Mouse (Mus musculus) midbrain, embryonic 16.5 days (tissue): Measurements from ENCODE around the gene Col25a1. TPM values are rescaled to one million over a fixed set of nuclear protein-coding genes. Genes with fewer than 3 reads are reported as not detected.
A peak's percentile ranks its signal among the peaks of the same experiment; 100 is the strongest.

Experiments used
- ATAC-seq: fragments of 200-750 bp; cut with Nextera tagmentation; 2 replicates; pipeline ENCODE4 v1.8.0; 2017; ENCODE audit warnings: moderate TSS enrichment
- H3K27ac ChIP-seq: fragments of 300-500 bp; sonication (generic); 2 replicates; pipeline ENCODE4 v1.5.1; 2014; ENCODE audit warnings: mild to moderate bottlenecking, low read length, mixed read lengths
- H3K27me3 ChIP-seq: fragments of 300-500 bp; sonication (generic); 2 replicates; pipeline ENCODE4 v1.6.1; 2014; ENCODE audit warnings: low read depth, low read length, mixed read lengths; ENCODE audit not compliant: control insufficient read depth, insufficient read depth
- H3K36me3 ChIP-seq: fragments of 300-500 bp; sonication (generic); 2 replicates; pipeline ENCODE4 v1.6.1; 2014; ENCODE audit warnings: mild to moderate bottlenecking, low read length, moderate library complexity, mixed read lengths; ENCODE audit not compliant: control insufficient read depth, insufficient read depth
- H3K4me1 ChIP-seq: fragments of 300-500 bp; sonication (generic); 2 replicates; pipeline ENCODE4 v1.6.1; 2014; ENCODE audit warnings: mild to moderate bottlenecking, low read length, mixed read lengths; ENCODE audit not compliant: control insufficient read depth, insufficient read depth
- H3K4me2 ChIP-seq: fragments of 300-500 bp; sonication (generic); 2 replicates; pipeline ENCODE4 v1.6.1; 2014; ENCODE audit warnings: mild to moderate bottlenecking, low read length, mixed read lengths
- H3K4me3 ChIP-seq: fragments of 300-500 bp; sonication (generic); 2 replicates; pipeline ENCODE4 v1.5.1; 2014; ENCODE audit warnings: low read depth, mild to moderate bottlenecking, low read length, moderate library complexity, mixed read lengths
- H3K9ac ChIP-seq: fragments of 300-500 bp; sonication (generic); 2 replicates; pipeline ENCODE4 v1.6.1; 2014; ENCODE audit warnings: low read depth, low read length, mixed read lengths
- H3K9me3 ChIP-seq: fragments of 300-500 bp; sonication (generic); replicated peaks from 2 replicates; pipeline ENCODE4 v1.6.1; 2014; ENCODE audit warnings: mild to moderate bottlenecking, low read length, mixed read lengths; ENCODE audit not compliant: control insufficient read depth, poor library complexity, severe bottlenecking
- WGBS: fragments of 180-500 bp; shearing (Covaris S2); extraction: QIAGEN DNeasy Blood & Tissue Kit; methylation state at CpG from one replicate; pipeline ENCODE4 v1.1.7; 2014; 5-methylcytosine and 5-hydroxymethylcytosine counted together
- polyA plus RNA-seq: library from polyadenylated mRNA; unstranded; fragments of >200 nt; fragmentation: Nextera tagmentation; extraction: Ambion mirVana; gene quantifications from 2 replicates; pipeline ENCODE4 v1.2.1, GENCODE M21; 2015

The Col25a1 gene
- polyA plus RNA-seq, 1 experiment from 2014 or later, result 15.1 TPM

DNA sequence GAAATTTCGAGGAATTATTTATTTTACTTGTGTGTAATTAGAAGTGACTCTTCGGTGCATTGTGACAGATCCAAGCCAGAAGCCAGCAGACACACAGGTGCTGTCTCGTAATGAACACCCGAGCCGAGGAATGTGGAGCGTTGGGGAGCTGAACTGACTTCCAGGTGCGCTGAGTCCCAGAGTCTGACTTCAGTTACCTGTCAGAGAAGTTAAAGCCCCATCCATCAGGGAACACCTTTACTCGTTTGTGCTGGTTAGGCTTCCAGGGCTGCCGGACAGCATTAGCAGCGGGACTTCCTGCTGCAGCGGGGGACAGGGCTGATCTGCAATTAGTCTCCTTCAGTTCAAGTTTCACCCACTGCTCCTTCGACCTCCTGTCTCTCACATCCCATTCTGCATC, 172.3 kb downstream of the Col25a1 start:
- no peaks in the 10 kb centered on the region for H3K9me3 ChIP-seq
- H3K4me3 ChIP-seq, result no peak overlapping the region
- H3K27me3 ChIP-seq, result no peaks in the 10 kb centered on the region
- no peak for ATAC-seq
- H3K4me1 ChIP-seq, result peaks cover under 1% of the 10 kb centered on the region; the same call in 1 of the 2 replicates
- no peak overlapping the region for H3K4me2 ChIP-seq
- H3K36me3 ChIP-seq, result no peaks in the 10 kb centered on the region
- 79% methylated on average over 12 of the region's 12 CpGs for WGBS
- H3K9ac ChIP-seq, result no peak overlapping the region
- no peak overlapping the region for H3K27ac ChIP-seq

DNA sequence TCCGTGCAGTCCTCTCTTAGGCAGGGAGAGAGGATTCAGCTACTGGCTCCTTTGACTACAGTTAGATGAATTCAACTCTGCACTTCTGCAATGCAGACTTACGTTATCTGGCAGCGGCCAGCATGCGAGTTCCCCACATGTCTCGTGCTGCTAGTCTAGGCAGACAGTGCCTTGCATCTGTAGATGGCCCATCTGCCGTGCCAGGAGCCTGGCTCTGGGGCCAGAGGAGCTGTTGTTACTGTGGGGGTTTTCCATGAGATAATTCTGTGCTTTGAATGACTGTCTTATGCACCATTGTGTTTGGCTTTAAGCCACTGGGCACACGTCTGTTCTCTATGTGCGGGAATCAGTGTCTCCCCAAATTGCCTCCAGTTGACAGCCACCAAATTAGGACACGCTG, 173.5 kb downstream of the Col25a1 start:
- no peak overlapping the region for H3K4me3 ChIP-seq
- H3K4me1 ChIP-seq, result peaks cover 6% of the 10 kb centered on the region; the same call in 1 of the 2 replicates
- no peak overlapping the region for H3K4me2 ChIP-seq
- H3K27ac ChIP-seq, result no peak overlapping the region
- no peaks in the 10 kb centered on the region for H3K36me3 ChIP-seq
- no peak overlapping the region for H3K9ac ChIP-seq
- H3K27me3 ChIP-seq, result no peaks in the 10 kb centered on the region
- 51% methylated on average over 9 of the region's 9 CpGs for WGBS
- no peaks in the 10 kb centered on the region for H3K9me3 ChIP-seq
- no peak for ATAC-seq

DNA sequence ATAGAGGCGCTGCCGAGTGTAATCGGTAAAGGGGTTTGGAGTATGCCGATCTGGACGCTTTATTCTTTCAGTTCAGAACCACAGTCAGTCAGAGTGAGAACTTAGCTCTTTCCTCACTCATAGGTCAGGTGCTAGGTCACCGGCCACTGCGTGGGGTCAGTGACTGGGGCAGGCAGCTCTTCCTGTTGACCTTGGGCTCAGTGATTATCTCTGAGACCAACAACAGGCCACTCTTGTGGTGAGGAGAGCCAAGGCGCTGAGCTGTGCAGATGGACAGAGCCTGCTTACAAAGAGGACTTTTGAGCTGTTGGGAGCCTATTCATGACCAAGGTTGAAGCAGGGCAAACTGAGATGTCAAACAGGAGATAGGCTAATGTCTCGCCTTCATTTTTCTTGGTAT, 174.4 kb downstream of the Col25a1 start:
- 88% methylated on average over 9 of the region's 9 CpGs for WGBS
- no peak overlapping the region for H3K9ac ChIP-seq
- H3K36me3 ChIP-seq, result no peaks in the 10 kb centered on the region
- no peak overlapping the region for H3K4me2 ChIP-seq
- no peak overlapping the region for H3K27ac ChIP-seq
- H3K4me1 ChIP-seq, result peaks cover 10% of the 10 kb centered on the region; the same call in 1 of the 2 replicates
- no peak overlapping the region for H3K4me3 ChIP-seq
- H3K27me3 ChIP-seq, result no peaks in the 10 kb centered on the region
- no peak for ATAC-seq
- no peaks in the 10 kb centered on the region for H3K9me3 ChIP-seq

DNA sequence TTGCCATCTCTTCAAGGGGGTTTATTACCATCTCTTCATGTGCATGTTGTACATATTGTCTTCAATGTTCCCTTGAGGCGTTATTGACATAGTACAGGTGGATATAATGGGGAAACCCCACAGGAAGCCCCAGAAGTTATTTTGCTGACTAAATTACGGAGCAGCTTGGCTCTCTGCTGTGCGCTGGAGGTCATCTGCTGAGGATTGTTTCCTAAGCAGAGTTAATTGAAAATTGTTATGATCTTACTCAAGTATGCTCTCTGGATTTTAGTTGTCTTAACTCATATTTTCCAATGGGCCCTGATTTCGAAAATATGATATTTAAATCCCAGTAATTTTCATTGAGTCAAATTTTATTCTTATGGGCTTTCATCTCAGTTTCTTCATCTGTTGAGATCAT, 178.0 kb downstream of the Col25a1 start:
- Histone ChIP-seq H3K27me3 (no peaks in the 10 kb centered on the region), H3K27ac (no peak overlapping the region), H3K9ac (no peak overlapping the region), H3K36me3 (no peaks in the 10 kb centered on the region), H3K4me1 (peaks cover 13% of the 10 kb centered on the region; the same call in 1 of the 2 replicates), H3K4me2 (no peak overlapping the region), H3K9me3 (no peaks in the 10 kb centered on the region), H3K4me3 (no peak overlapping the region)
- 64% methylated on average over 4 of the region's 4 CpGs for WGBS
- ATAC-seq, result no peak

DNA sequence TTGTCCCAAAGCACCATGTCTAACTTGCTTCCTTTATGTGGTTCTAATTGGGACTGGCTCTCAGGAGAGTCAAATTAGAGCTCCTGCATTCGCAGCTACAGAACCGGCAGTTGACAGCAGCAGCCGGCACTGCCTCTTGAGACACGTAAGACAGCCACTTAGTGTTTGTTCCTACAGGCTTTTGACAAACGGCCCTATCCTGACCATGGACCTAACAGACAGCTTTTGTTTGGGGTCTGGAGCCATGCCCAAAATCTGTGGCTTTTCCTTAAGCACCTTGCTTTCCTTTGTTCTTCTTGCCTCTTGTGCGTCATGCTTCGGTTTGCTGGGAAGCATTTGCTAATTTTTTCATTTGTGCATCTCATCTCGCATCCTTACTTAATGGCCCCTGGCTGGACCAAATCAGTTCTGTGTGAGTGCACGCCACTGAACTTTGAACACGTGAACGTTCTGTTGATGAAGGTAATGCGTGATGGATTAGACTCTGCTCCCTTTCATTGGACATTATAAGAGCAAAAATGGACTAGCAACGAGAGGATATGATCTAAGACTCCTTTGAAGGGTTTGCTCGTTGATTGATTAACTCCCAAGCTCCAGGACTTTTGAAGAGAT, 179.5 kb downstream of the Col25a1 start:
- no peak overlapping the region for H3K4me3 ChIP-seq
- H3K27ac ChIP-seq, result no peak overlapping the region
- H3K36me3 ChIP-seq, result no peaks in the 10 kb centered on the region
- ATAC-seq, result peak; percentile 76
- no peak overlapping the region for H3K9ac ChIP-seq
- H3K4me2 ChIP-seq, result no peak overlapping the region
- WGBS, result 26% methylated on average over 14 of the region's 14 CpGs
- no peaks in the 10 kb centered on the region for H3K27me3 ChIP-seq
- no peaks in the 10 kb centered on the region for H3K9me3 ChIP-seq
- peaks cover 13% of the 10 kb centered on the region; the same call in 1 of the 2 replicates for H3K4me1 ChIP-seq

DNA sequence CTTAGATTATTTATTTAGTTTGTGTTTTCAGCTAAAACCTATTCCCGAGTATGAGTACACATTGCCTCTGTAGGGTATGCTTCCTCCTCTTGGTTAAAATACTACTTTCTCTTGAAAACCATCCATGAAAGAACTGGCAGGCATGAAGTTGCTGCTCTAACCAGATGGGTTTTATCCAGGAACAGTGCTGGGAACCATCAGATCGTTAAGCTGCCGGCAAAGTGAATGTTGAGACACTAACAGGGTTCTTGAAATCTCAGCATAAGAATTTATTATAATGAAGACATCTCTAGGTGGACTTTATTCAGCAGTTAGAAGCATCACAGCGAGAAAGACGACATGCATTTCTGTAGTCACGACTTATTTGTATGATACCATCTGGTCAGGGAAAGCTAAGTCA, 181.9 kb downstream of the Col25a1 start:
- Histone ChIP-seq H3K27me3 (no peaks in the 10 kb centered on the region), H3K4me2 (no peak overlapping the region), H3K4me1 (peaks cover 13% of the 10 kb centered on the region; the same call in 1 of the 2 replicates), H3K9me3 (no peaks in the 10 kb centered on the region), H3K4me3 (no peak overlapping the region), H3K9ac (no peak overlapping the region), H3K36me3 (no peaks in the 10 kb centered on the region), H3K27ac (no peak overlapping the region)
- 80% methylated on average over 6 of the region's 6 CpGs for WGBS
- ATAC-seq, result no peak

DNA sequence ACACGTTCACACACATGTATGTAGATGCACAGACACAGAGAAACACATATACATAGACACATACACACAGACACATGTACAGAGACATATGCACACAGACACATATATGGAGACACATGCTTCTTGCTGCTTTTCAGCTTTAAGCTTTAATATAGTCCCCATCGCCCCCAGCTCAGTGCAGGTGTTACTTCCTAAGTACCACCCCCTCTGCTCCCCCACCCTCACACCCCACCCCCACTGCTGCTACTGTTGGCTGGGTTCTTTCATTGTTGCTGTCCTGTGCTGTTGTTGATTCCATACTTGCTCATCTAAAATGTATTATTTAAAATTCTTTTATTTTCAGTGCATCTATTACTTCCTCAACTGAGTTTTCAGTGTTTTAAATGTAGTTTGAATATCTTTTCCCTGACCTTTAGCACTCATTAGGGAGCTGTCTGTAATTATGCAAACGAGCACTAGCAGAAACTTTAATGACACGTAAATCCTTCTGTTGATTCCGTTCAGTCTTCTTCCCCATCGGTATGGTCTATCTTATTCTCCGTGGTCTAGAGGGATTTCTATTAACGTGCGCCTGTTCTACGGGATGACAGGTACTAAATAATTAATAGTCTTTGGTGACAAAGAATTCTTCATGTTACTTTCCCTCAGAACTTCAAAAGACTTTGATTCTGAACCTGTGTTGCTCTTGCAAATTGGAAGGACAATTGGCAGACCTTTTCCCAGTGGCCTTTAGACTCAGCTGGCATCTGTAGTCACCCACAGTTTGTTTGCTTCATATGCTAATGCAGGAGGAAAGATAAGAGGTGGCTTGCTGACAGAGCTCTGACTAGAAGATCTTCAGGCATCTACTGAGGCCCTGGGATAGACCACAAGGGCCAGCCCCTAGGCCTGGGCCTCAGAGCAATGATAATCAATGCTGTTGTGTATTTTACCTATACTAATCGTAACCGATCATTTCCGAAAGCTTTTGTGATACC, 196.0 kb downstream of the Col25a1 start:
- no peak overlapping the region for H3K9ac ChIP-seq
- 49% methylated on average over 13 of the region's 13 CpGs for WGBS
- no peaks in the 10 kb centered on the region for H3K9me3 ChIP-seq
- H3K27me3 ChIP-seq, result no peaks in the 10 kb centered on the region
- peak; percentile 54 for ATAC-seq
- H3K4me2 ChIP-seq, result no peak overlapping the region
- H3K4me1 ChIP-seq, result no peaks in the 10 kb centered on the region
- H3K4me3 ChIP-seq, result no peak overlapping the region
- H3K36me3 ChIP-seq, result no peaks in the 10 kb centered on the region
- H3K27ac ChIP-seq, result no peak overlapping the region

DNA sequence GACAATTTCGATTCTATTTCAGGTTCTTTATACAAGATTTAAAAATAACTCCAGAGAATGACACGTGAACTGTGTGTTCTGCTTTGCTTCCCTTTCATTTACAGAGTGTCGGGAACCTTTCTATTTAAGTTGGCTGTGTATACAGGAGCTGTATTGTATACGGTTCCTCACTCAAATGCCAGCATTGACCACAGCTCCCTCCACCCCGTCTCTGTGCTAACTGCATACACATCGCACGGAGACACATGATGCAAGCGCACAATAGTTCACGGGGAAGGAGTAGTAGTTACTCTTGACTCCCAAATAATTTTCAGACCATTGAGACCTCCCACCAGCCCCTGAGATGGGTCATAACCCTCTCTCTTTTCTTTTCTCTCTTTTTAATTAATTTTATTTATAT, 197.6 kb downstream of the Col25a1 start:
- Histone ChIP-seq H3K27ac (no peak overlapping the region), H3K9ac (no peak overlapping the region), H3K27me3 (no peaks in the 10 kb centered on the region), H3K36me3 (no peaks in the 10 kb centered on the region), H3K9me3 (no peaks in the 10 kb centered on the region), H3K4me1 (no peaks in the 10 kb centered on the region), H3K4me2 (no peak overlapping the region), H3K4me3 (no peak overlapping the region)
- 87% methylated on average over 9 of the region's 9 CpGs for WGBS
- no peak for ATAC-seq
